Mouse (Mus musculus): ENCODE measurements around the gene Glmn. TPM values are rescaled to one million over a fixed set of nuclear protein-coding genes. Genes with fewer than 3 reads are reported as not detected.

The Glmn gene
- total and polyA plus RNA-seq, 2 experiments from 2014 or later, result 1.8 to 15.2 TPM

DNA sequence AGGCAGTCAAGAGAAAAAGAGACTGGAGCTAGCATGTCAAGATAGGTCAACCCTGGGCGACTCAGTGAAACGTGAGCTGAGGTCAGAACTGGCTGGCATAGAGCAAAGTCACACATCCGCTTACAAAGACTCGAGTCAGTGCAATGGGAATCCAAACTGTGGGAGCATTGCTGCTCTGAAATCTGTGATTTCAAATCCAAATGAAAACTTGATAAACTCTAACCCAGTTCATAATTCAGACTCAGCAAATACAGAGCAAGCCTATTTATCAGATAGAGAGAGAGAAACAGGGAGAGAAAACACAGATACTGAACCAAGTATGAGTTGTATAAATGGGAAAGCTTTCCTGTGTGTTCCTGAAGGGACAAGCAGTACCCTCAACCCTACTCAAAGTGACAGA, 90.4 kb downstream of the Glmn start, which contains the start of gene Gm42669:
TSS of gene Gm42669 (plus strand) at position 301 of the 400 bp plus-strand sequence.
- Histone ChIP-seq H3K27ac (ENCODE audit: low read depth) (no peak within 1 kb of the TSS), H3K4me3 (ENCODE audit: low read depth, low read length) (no peak within 1 kb of the TSS), H3K4me2 (ENCODE audit: low read depth, low read length) (no peak within 1 kb of the TSS), H3K36me3 (replicated peaks; ENCODE audit: control insufficient read depth, insufficient read depth, low read length) (0 out of 2 replicates have a peak, but pooled peaks cover 5% of the 10 kb centered on the region), H3K4me1 (ENCODE audit: control insufficient read depth, insufficient read depth) (no peaks in the 10 kb centered on the region), H3K27me3 (ENCODE audit: control insufficient read depth, insufficient read depth, low read length) (no peaks in the 10 kb centered on the region), H3K9ac (replicated peaks; ENCODE audit: low read depth, low read length) (no peak within 1 kb of the TSS), H3K9me3 (replicated peaks; ENCODE audit: control insufficient read depth, low read length) (no peaks in the 10 kb centered on the region)
- 70% methylated on average over 4 of the region's 4 CpGs for WGBS
- DNase-seq (ENCODE audit: low spot score), result no peak
- no peak for TF ChIP-seq EP300 (IDR thresholded peaks at IDR 0.05; ENCODE audit: low read depth)
- no peak for TF ChIP-seq CTCF (IDR thresholded peaks at IDR 0.05; ENCODE audit: low read depth)
- ATAC-seq (ENCODE audit: insufficient read depth, low read depth), result no peak

DNA sequence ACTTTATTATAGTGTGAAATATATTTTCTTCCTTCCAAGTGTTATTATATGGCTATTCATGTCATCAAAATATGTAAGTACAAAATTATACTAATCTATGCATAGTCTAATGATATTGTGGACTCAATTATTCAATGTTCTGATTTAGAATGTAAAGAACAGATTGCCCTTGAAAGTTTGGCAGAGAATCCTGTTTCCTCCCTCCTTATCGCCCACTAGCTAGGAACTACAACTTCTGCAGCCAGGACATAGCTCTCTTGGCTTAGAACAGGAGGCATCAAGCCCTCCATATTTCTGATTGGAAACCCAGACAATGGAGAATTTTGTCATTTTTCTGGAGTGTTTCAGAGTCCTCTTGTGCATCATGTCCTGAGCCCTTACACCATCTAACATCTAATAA, 96.9 kb downstream of the Glmn start:
- Histone ChIP-seq H3K9ac (replicated peaks; ENCODE audit: low read depth, low read length) (no peak overlapping the region), H3K27ac (ENCODE audit: low read depth) (no peak overlapping the region), H3K36me3 (replicated peaks; ENCODE audit: control insufficient read depth, insufficient read depth, low read length) (0 out of 2 replicates have a peak, but pooled peaks cover 5% of the 10 kb centered on the region), H3K4me1 (ENCODE audit: control insufficient read depth, insufficient read depth) (no peaks in the 10 kb centered on the region), H3K27me3 (ENCODE audit: control insufficient read depth, insufficient read depth, low read length) (no peaks in the 10 kb centered on the region), H3K9me3 (replicated peaks; ENCODE audit: control insufficient read depth, low read length) (no peaks in the 10 kb centered on the region), H3K4me3 (ENCODE audit: low read depth, low read length) (no peak overlapping the region), H3K4me2 (ENCODE audit: low read depth, low read length) (no peak overlapping the region)
- 36% methylated on average over 1 of the region's 1 CpGs for WGBS
- ATAC-seq (ENCODE audit: insufficient read depth, low read depth) (no peak), DNase-seq (ENCODE audit: low spot score) (no peak)
- no peak for TF ChIP-seq EP300 (IDR thresholded peaks at IDR 0.05; ENCODE audit: low read depth)
- no peak for TF ChIP-seq CTCF (IDR thresholded peaks at IDR 0.05; ENCODE audit: low read depth)

DNA sequence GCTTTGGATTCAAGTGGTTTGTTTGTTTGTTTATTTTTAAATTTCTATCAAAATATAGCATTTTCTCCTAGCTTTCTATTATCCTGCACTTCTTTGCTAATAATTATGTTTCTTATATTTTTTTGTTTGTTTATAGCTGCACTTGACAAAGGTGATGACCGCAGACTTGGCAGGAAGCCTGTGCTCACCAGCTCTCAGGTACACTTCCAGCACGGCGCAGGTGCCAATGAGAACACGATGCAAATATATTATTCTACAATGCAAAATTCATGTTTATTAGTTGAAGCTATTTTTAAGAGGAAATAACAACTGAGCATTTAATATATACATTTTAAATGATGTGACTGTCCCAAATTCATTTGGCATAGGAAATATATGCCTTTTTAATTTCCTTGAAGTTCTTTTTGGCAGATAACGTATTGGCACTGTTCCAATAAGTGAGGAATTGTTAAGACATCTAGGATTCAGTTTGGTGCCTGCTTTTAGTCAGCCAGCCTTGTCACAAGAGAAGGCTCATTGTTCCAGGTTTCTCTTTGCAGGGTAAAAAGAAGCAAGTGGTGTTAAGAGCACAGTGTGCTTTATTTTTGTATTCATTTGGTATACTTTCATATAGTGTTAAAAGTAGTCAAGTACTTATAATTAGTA, 97.7 kb downstream of the Glmn start:
- Histone ChIP-seq H3K9ac (replicated peaks; ENCODE audit: low read depth, low read length) (no peak overlapping the region), H3K4me2 (ENCODE audit: low read depth, low read length) (no peak overlapping the region), H3K27me3 (ENCODE audit: control insufficient read depth, insufficient read depth, low read length) (no peaks in the 10 kb centered on the region), H3K36me3 (replicated peaks; ENCODE audit: control insufficient read depth, insufficient read depth, low read length) (0 out of 2 replicates have a peak, but pooled peaks cover 3% of the 10 kb centered on the region), H3K4me1 (ENCODE audit: control insufficient read depth, insufficient read depth) (no peaks in the 10 kb centered on the region), H3K4me3 (ENCODE audit: low read depth, low read length) (no peak overlapping the region), H3K9me3 (replicated peaks; ENCODE audit: control insufficient read depth, low read length) (no peaks in the 10 kb centered on the region), H3K27ac (ENCODE audit: low read depth) (no peak overlapping the region)
- 81% methylated on average over 5 of the region's 5 CpGs for WGBS
- no peak for TF ChIP-seq CTCF (IDR thresholded peaks at IDR 0.05; ENCODE audit: low read depth)
- TF ChIP-seq EP300 (IDR thresholded peaks at IDR 0.05; ENCODE audit: low read depth), result no peak
- no peak for DNase-seq (ENCODE audit: low spot score)
- ATAC-seq (ENCODE audit: insufficient read depth, low read depth), result no peak

Other genes starting within 250 kb of the Glmn start
- gene Ephx4, start 195.2 kb downstream of the Glmn start, total RNA-seq (2014; rRNA removed; ENCODE audit: low replicate concordance), result not detected in 2 replicates
- 1.6 and 2.5 TPM in 2 replicates for gene Ephx4, start 195.2 kb downstream of the Glmn start, polyA plus RNA-seq (2015; fragmentation: Nextera tagmentation; extraction: Ambion mirVana)
- not detected in 2 replicates for gene Lpcat2b, start 166.3 kb downstream of the Glmn start, total RNA-seq (2014; rRNA removed; ENCODE audit: low replicate concordance)
- gene Lpcat2b, start 166.3 kb downstream of the Glmn start, polyA plus RNA-seq (2015; fragmentation: Nextera tagmentation; extraction: Ambion mirVana), result not detected in 2 replicates
- 3.0 and 5.4 TPM in 2 replicates for gene Btbd8, start 159.9 kb downstream of the Glmn start, total RNA-seq (2014; rRNA removed; ENCODE audit: low replicate concordance)
- 1.8 and 2.5 TPM in 2 replicates for gene Btbd8, start 159.9 kb downstream of the Glmn start, polyA plus RNA-seq (2015; fragmentation: Nextera tagmentation; extraction: Ambion mirVana)
- gene Gm42669, start 90.3 kb downstream of the Glmn start, total RNA-seq (2014; rRNA removed; ENCODE audit: low replicate concordance), result 0.23 TPM in 1 of 2 replicates, not detected in the other
- 0.10 and 0.15 TPM in 2 replicates for gene Gm42669, start 90.3 kb downstream of the Glmn start, polyA plus RNA-seq (2015; fragmentation: Nextera tagmentation; extraction: Ambion mirVana)
- not detected in 2 replicates for gene 1700028K03Rik, start 63.2 kb downstream of the Glmn start, total RNA-seq (2014; rRNA removed; ENCODE audit: low replicate concordance)
- gene 1700028K03Rik, start 63.2 kb downstream of the Glmn start, polyA plus RNA-seq (2015; fragmentation: Nextera tagmentation; extraction: Ambion mirVana), result 0.03 and 0.05 TPM in 2 replicates
- 2.2 and 12.9 TPM in 2 replicates for gene Rpap2, start 515 bp downstream of the Glmn start, total RNA-seq (2014; rRNA removed; ENCODE audit: low replicate concordance)
- 9.5 and 11.1 TPM in 2 replicates for gene Rpap2, start 515 bp downstream of the Glmn start, polyA plus RNA-seq (2015; fragmentation: Nextera tagmentation; extraction: Ambion mirVana)
- gene Gfi1, start 128.1 kb upstream of the Glmn start, total RNA-seq (2014; rRNA removed; ENCODE audit: low replicate concordance), result 0.62 TPM in 1 of 2 replicates, not detected in the other
- not detected in 2 replicates for gene Gfi1, start 128.1 kb upstream of the Glmn start, polyA plus RNA-seq (2015; fragmentation: Nextera tagmentation; extraction: Ambion mirVana)
- gene Ube2d2b, start 232.2 kb upstream of the Glmn start, total RNA-seq (2014; rRNA removed; ENCODE audit: low replicate concordance), result not detected in 2 replicates
- not detected in 2 replicates for gene Ube2d2b, start 232.2 kb upstream of the Glmn start, polyA plus RNA-seq (2015; fragmentation: Nextera tagmentation; extraction: Ambion mirVana)

Measured in heart, postnatal 0 days (tissue).